ENCODE assay signal across 8 mouse cellular contexts in the genomic region with DNA sequence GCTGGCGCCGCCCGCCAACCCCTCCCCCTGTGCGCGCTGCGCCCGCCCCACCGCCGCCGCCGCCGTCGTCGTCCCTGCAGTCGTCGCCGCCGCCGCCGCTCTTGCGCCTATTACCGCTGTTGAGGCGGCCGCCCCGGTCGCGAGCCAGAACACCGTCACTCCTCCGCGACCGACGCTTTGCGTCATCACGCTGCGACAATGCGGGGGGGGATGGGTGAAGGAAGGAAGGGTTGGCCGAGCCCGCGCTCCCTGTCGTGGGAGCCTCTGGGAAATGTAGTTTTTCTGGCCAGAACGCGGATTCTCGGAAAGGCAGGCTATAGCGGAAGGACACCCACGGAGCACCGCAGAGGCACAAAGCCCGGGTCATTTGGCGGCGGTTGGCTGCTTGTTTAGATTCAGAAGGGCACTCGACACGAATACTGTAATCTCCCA. TPM values are rescaled to one million over a fixed set of nuclear protein-coding genes. Genes with fewer than 3 reads are reported as not detected.
A peak's percentile ranks its signal among the peaks of the same experiment; 100 is the strongest.
DNase-seq lines count a peak whose midpoint lies in the region; ATAC-seq and TF ChIP-seq lines count a peak whose summit lies in the region.

A gene (minus strand): TSS at position 104 of the 432 bp plus-strand sequence.

- no peak for TF ChIP-seq RAD21 in CH12.LX (IDR thresholded peaks at IDR 0.05; ENCODE audit: low read depth, low read length)

- DNase-seq in CH12.LX (ENCODE audit: extremely low read depth), result peak; percentile 95
- DNase-seq in c-Kit-positive CD71-positive TER-119-negative erythroid progenitor cells, embryonic 14.5 days (ENCODE audit: low read depth), result peak; percentile 99
- peak; percentile 100 for DNase-seq in forebrain, embryonic 11.5 days (ENCODE audit: low spot score)
- DNase-seq in kidney, postnatal 36 days, result peak; percentile 99
- peak; percentile 93 for DNase-seq in telencephalon, adult 2 months (ENCODE audit: low read depth, low spot score)

- under 1% methylated on average over 50 of the region's 51 CpGs for WGBS in forebrain, embryonic 11.5 days
- WGBS in heart, embryonic 16.5 days, result under 1% methylated on average over 46 of the region's 51 CpGs
- WGBS in liver, embryonic 15.5 days (ENCODE audit: insufficient replicate concordance), result 0% methylated on average over 51 of the region's 51 CpGs
- under 1% methylated on average over 51 of the region's 51 CpGs for WGBS in neural tube, embryonic 12.5 days

- ATAC-seq in forebrain, embryonic 11.5 days (replicated peaks; ENCODE audit: low FRiP score), result peak; percentile 90
- peak; percentile 90 for ATAC-seq in heart, embryonic 16.5 days (replicated peaks; ENCODE audit: extremely low read depth, insufficient read depth, low FRiP score)
- ATAC-seq in liver, embryonic 15.5 days (ENCODE audit: insufficient read depth), result peak; percentile 83
- peak; percentile 95 for ATAC-seq in neural tube, embryonic 12.5 days (ENCODE audit: low FRiP score, low read depth)

- peak within 1 kb of the TSS; percentile 92 for H3K27ac ChIP-seq in CH12.LX (ENCODE audit: insufficient read depth, low read depth)
- H3K27ac ChIP-seq in forebrain, embryonic 11.5 days (ENCODE audit: low read depth, low read length), result peak within 1 kb of the TSS; percentile 91
- peak within 1 kb of the TSS; percentile 95 for H3K27ac ChIP-seq in heart, embryonic 16.5 days (ENCODE audit: low read length)
- peak within 1 kb of the TSS; percentile 99 for H3K27ac ChIP-seq in liver, embryonic 15.5 days (replicated peaks)
- peak within 1 kb of the TSS; percentile 91 for H3K27ac ChIP-seq in neural tube, embryonic 12.5 days

- H3K27me3 ChIP-seq in CH12.LX (replicated peaks), result no peaks in the 10 kb centered on the region
- no peaks in the 10 kb centered on the region for H3K27me3 ChIP-seq in forebrain, embryonic 11.5 days (ENCODE audit: control insufficient read depth, insufficient read depth, low read length)
- no peaks in the 10 kb centered on the region for H3K27me3 ChIP-seq in heart, embryonic 16.5 days (ENCODE audit: control insufficient read depth, insufficient read depth, low read length)
- no peaks in the 10 kb centered on the region for H3K27me3 ChIP-seq in liver, embryonic 15.5 days
- no peaks in the 10 kb centered on the region for H3K27me3 ChIP-seq in neural tube, embryonic 12.5 days (replicated peaks)

- peak within 1 kb of the TSS; percentile 43 for H3K4me2 ChIP-seq in CH12.LX (ENCODE audit: insufficient read depth, low read depth, poor library complexity, severe bottlenecking)
- peak within 1 kb of the TSS; percentile 79 for H3K4me2 ChIP-seq in forebrain, embryonic 11.5 days (ENCODE audit: low read depth, low read length, severe bottlenecking)
- H3K4me2 ChIP-seq in heart, embryonic 16.5 days (ENCODE audit: low read depth, low read length), result peak within 1 kb of the TSS; percentile 76
- peak within 1 kb of the TSS; percentile 77 for H3K4me2 ChIP-seq in liver, embryonic 15.5 days
- H3K4me2 ChIP-seq in neural tube, embryonic 12.5 days (replicated peaks), result peak within 1 kb of the TSS; percentile 74

- peak within 1 kb of the TSS; percentile 81 to 96 (median 86) for H3K4me3 ChIP-seq in CH12.LX (replicated peaks in 1 of 3; ENCODE audit: low read depth in 2 of 3, low read length in 2 of 3, poor library complexity in 1 of 3)
- peak within 1 kb of the TSS; percentile 98 for H3K4me3 ChIP-seq in forebrain, embryonic 11.5 days (ENCODE audit: low read depth, low read length)
- H3K4me3 ChIP-seq in heart, embryonic 16.5 days (ENCODE audit: low read length), result peak within 1 kb of the TSS; percentile 99
- peak within 1 kb of the TSS; percentile 100 for H3K4me3 ChIP-seq in liver, embryonic 15.5 days (replicated peaks)
- H3K4me3 ChIP-seq in neural tube, embryonic 12.5 days, result peak within 1 kb of the TSS; percentile 99

- no peaks in the 10 kb centered on the region for H3K36me3 ChIP-seq in CH12.LX (replicated peaks in 1 of 2; ENCODE audit: control insufficient read depth in 1 of 2, insufficient read depth in 1 of 2, low read length in 1 of 2)
- H3K36me3 ChIP-seq in forebrain, embryonic 11.5 days (ENCODE audit: control insufficient read depth, insufficient read depth, low read length), result no peaks in the 10 kb centered on the region
- no peaks in the 10 kb centered on the region for H3K36me3 ChIP-seq in heart, embryonic 16.5 days (ENCODE audit: control insufficient read depth, insufficient read depth)
- H3K36me3 ChIP-seq in liver, embryonic 15.5 days (replicated peaks), result no peaks in the 10 kb centered on the region
- H3K36me3 ChIP-seq in neural tube, embryonic 12.5 days, result no peaks in the 10 kb centered on the region

- no peak for TF ChIP-seq CTCF in CH12.LX (conservative IDR thresholded peaks at IDR 0.05 in 1 of 2, IDR thresholded peaks at IDR 0.05 in 1 of 2; ENCODE audit: low read depth in 2 of 2, low read length in 2 of 2)

- TF ChIP-seq POLR2A in CH12.LX (IDR thresholded peaks at IDR 0.05; ENCODE audit: low read depth, low read length), result peak; percentile 93

- H3K9me3 ChIP-seq in CH12.LX (replicated peaks; ENCODE audit: low read length), result no peaks in the 10 kb centered on the region
- H3K9me3 ChIP-seq in forebrain, embryonic 11.5 days (ENCODE audit: control insufficient read depth, low read length), result no peaks in the 10 kb centered on the region
- no peaks in the 10 kb centered on the region for H3K9me3 ChIP-seq in heart, embryonic 16.5 days (replicated peaks; ENCODE audit: control insufficient read depth, low read length)
- no peaks in the 10 kb centered on the region for H3K9me3 ChIP-seq in liver, embryonic 15.5 days (replicated peaks)
- no peaks in the 10 kb centered on the region for H3K9me3 ChIP-seq in neural tube, embryonic 12.5 days

- peak within 1 kb of the TSS; percentile 83 for H3K9ac ChIP-seq in CH12.LX (ENCODE audit: insufficient read depth, low read depth)
- H3K9ac ChIP-seq in forebrain, embryonic 11.5 days (ENCODE audit: low read length), result peak within 1 kb of the TSS; percentile 97
- H3K9ac ChIP-seq in heart, embryonic 16.5 days (ENCODE audit: low read length), result peak within 1 kb of the TSS; percentile 96
- H3K9ac ChIP-seq in liver, embryonic 15.5 days, result peak within 1 kb of the TSS; percentile 97
- H3K9ac ChIP-seq in neural tube, embryonic 12.5 days, result peak within 1 kb of the TSS; percentile 96

- dilution Hi-C loops in CH12.LX (cut with MboI; ENCODE audit: extremely low pct_ligation_motif_present, extremely low pct_unique_long_range_greater_than_20kb, low sequenced_read_pairs), result no loop called here

- in situ Hi-C loops in CH12.LX (cut with MboI; ENCODE audit: low pct_ligation_motif_present, low pct_unique_long_range_greater_than_20kb, low sequenced_read_pairs), result no loop called here

- TF ChIP-seq EP300 in CH12.LX (IDR thresholded peaks at IDR 0.05; ENCODE audit: low read length), result no peak

- H3K4me1 ChIP-seq in CH12.LX (ENCODE audit: control insufficient read depth in 1 of 2, insufficient read depth in 2 of 2), result peaks cover 0 to 15% of the 10 kb centered on the region in 2 experiments; a peak in 2 of 4 replicates
- 0 out of 2 replicates have a peak, but pooled peaks cover 6% of the 10 kb centered on the region for H3K4me1 ChIP-seq in forebrain, embryonic 11.5 days (replicated peaks; ENCODE audit: control insufficient read depth, insufficient read depth, low read length)
- peaks cover 12% of the 10 kb centered on the region for H3K4me1 ChIP-seq in heart, embryonic 16.5 days (ENCODE audit: control insufficient read depth, insufficient read depth, low read length)
- peaks cover 28% of the 10 kb centered on the region for H3K4me1 ChIP-seq in liver, embryonic 15.5 days (replicated peaks)
- peaks cover 6% of the 10 kb centered on the region for H3K4me1 ChIP-seq in neural tube, embryonic 12.5 days

- H3K79me2 ChIP-seq in CH12.LX (replicated peaks; ENCODE audit: control insufficient read depth, extremely low read depth, insufficient read depth, poor library complexity, severe bottlenecking), result peaks cover 38% of the 10 kb centered on the region

TF ChIP-seq in CH12.LX, 34 proteins besides CTCF, POLR2A, EP300 and RAD21 (continues in another document):
- TF ChIP-seq MAX (IDR thresholded peaks at IDR 0.05; ENCODE audit: low read length) (no peak), NRF1 (IDR thresholded peaks at IDR 0.05; ENCODE audit: low read depth, low read length) (peak; percentile 58), TCF12 (IDR thresholded peaks at IDR 0.05; ENCODE audit: low read depth, low read length) (peak; percentile 93), JUN (IDR thresholded peaks at IDR 0.05; ENCODE audit: insufficient read depth, low read depth, low read length) (no peak), PAX5 (IDR thresholded peaks at IDR 0.05; ENCODE audit: low read length) (no peak), E2F4 (IDR thresholded peaks at IDR 0.05; ENCODE audit: insufficient replicate concordance, low read depth, low read length) (peak; percentile 98; the same call in 1 of the 2 replicates), CHD1 (IDR thresholded peaks at IDR 0.05; ENCODE audit: low read depth, low read length) (no peak), ZC3H11A (IDR thresholded peaks at IDR 0.05; ENCODE audit: low read depth, low read length) (no peak), USF1 (IDR thresholded peaks at IDR 0.05; ENCODE audit: low read depth, low read length) (no peak; the same call in 1 of the 2 replicates), CHD2 (IDR thresholded peaks at IDR 0.05; ENCODE audit: low read length) (peak; percentile 99), KAT2A (IDR thresholded peaks at IDR 0.05; ENCODE audit: insufficient replicate concordance, low read length) (peak; percentile 99), ZMIZ1 (IDR thresholded peaks at IDR 0.05; ENCODE audit: low read depth, low read length) (peak; percentile 67; the same call in 1 of the 2 replicates), USF2 (conservative IDR thresholded peaks at IDR 0.05; ENCODE audit: low read depth, low read length) (no peak), MXI1 (IDR thresholded peaks at IDR 0.05; ENCODE audit: low read depth, low read length) (peak; percentile 78), MEF2A (IDR thresholded peaks at IDR 0.05; ENCODE audit: borderline replicate concordance, low read depth, low read length) (peak; percentile 87), ZNF384 (IDR thresholded peaks at IDR 0.05; ENCODE audit: low read depth, low read length) (no peak), TBP (conservative IDR thresholded peaks at IDR 0.05; ENCODE audit: low read depth, low read length) (peak; percentile 81), MAFK (IDR thresholded peaks at IDR 0.05; ENCODE audit: insufficient replicate concordance, low read length) (no peak), HCFC1 (IDR thresholded peaks at IDR 0.05; ENCODE audit: low read depth, low read length) (peak; percentile 97)

RNA-seq across cellular contexts. Expression of the gene that starts here (rescaled TPM):
- 60.6 and 73.6 TPM in 2 replicates for total RNA-seq in CH12.LX (2012; rRNA removed)
- total RNA-seq in CH12.LX (2014; rRNA removed), result 91.3 and 91.5 TPM in 2 replicates
- 79.2 and 118 TPM in 2 replicates for polyA plus RNA-seq in CH12.LX (2012; ENCODE audit: insufficient read length, low read depth)
- 49.3 and 49.7 TPM in 2 replicates for polyA plus RNA-seq in forebrain, embryonic 11.5 days (2014; fragmentation: Nextera tagmentation; extraction: Ambion mirVana)
- 12.7 and 12.9 TPM in 2 replicates for polyA plus RNA-seq in heart, embryonic 16.5 days (2015; fragmentation: Nextera tagmentation; extraction: Ambion mirVana)
- 16.5 and 17.2 TPM in 2 replicates for polyA plus RNA-seq in liver, embryonic 15.5 days (2015; fragmentation: Nextera tagmentation; extraction: Ambion mirVana)
- 31.3 and 39.3 TPM in 2 replicates for polyA plus RNA-seq in neural tube, embryonic 12.5 days (2016; fragmentation: Nextera tagmentation; extraction: Ambion mirVana)

Comparison
In these comparisons a context has a peak if more than half of its experiments do, and no peak if none do; other contexts are left out.
1. Peak in every context shown above with its lines: DNase-seq, ATAC-seq, H3K4me3 ChIP-seq and H3K27ac ChIP-seq.